Mouse (Mus musculus) ES-E14 (cell line): ENCODE data around the gene Camsap1. TPM values are rescaled to one million over a fixed set of nuclear protein-coding genes. Genes with fewer than 3 reads are reported as not detected.
A peak's percentile ranks its signal among the peaks of the same experiment; 100 is the strongest.

Experiments
- DNase-seq: peaks from one replicate; pipeline ENCODE4 v3.0.0-alpha.2; 2013; ENCODE audit warnings: low read depth, low spot score
- H3K27ac ChIP-seq: 2 replicates; pipeline ENCODE4 v1.5.1; 2012; ENCODE audit warnings: low read depth, mild to moderate bottlenecking, low read length, moderate library complexity, mixed read lengths; ENCODE audit not compliant: poor library complexity, insufficient read depth, severe bottlenecking
- H3K36me3 ChIP-seq: 2 replicates; pipeline ENCODE4 v1.6.1; 2012; ENCODE audit warnings: mild to moderate bottlenecking, low read length, moderate library complexity, mixed read lengths; ENCODE audit not compliant: control insufficient read depth, poor library complexity, insufficient read depth, severe bottlenecking
- H3K4me1 ChIP-seq, 2 experiments: fragments of 150-350 bp in 1 of 2; sonication (generic) in 1 of 2; 2 replicates each; pipeline ENCODE4 v1.6.1; 2012; ENCODE audit warnings: low read length in 2 of 2, mild to moderate bottlenecking in 1 of 2, mixed read lengths in 1 of 2; ENCODE audit not compliant: control insufficient read depth in 2 of 2, insufficient read depth in 2 of 2, poor library complexity in 1 of 2
- H3K4me3 ChIP-seq, 2 experiments: fragments of 150-350 bp in 1 of 2; sonication (generic) in 1 of 2; 2 replicates each; pipeline ENCODE4 v1.5.1; 2012; ENCODE audit warnings: low read length in 2 of 2, low read depth in 1 of 2, mild to moderate bottlenecking in 1 of 2, mixed read lengths in 1 of 2; ENCODE audit not compliant: insufficient read depth in 1 of 2, poor library complexity in 1 of 2, severe bottlenecking in 1 of 2
- H3K9ac ChIP-seq: 2 replicates; pipeline ENCODE4 v1.6.1; 2012; ENCODE audit warnings: low read depth, mild to moderate bottlenecking, low read length, mixed read lengths; ENCODE audit not compliant: poor library complexity, insufficient read depth, severe bottlenecking
- H3K9me3 ChIP-seq: fragments of 150-350 bp; sonication (generic); 2 replicates; pipeline ENCODE4 v1.6.1; 2012; ENCODE audit warnings: low read depth, mild to moderate bottlenecking, low read length; ENCODE audit not compliant: control insufficient read depth, insufficient read depth
- CHD2 ChIP-seq: IDR thresholded peaks from 2 replicates; pipeline ENCODE4 v1.6.1; 2014; ENCODE audit warnings: mild to moderate bottlenecking, low read depth, low read length, inconsistent platforms
- HCFC1 ChIP-seq: IDR thresholded peaks from 2 replicates; pipeline ENCODE4 v1.6.1; 2012; ENCODE audit warnings: low read length, inconsistent platforms, borderline replicate concordance; ENCODE audit not compliant: insufficient read depth
- MAFK ChIP-seq: IDR thresholded peaks from 2 replicates; pipeline ENCODE4 v1.6.1; 2014; ENCODE audit warnings: mild to moderate bottlenecking, low read depth, low read length, inconsistent platforms; ENCODE audit not compliant: insufficient read depth
- ZC3H11A ChIP-seq: IDR thresholded peaks from 2 replicates; pipeline ENCODE4 v1.6.1; 2012; ENCODE audit warnings: low read depth, mild to moderate bottlenecking, inconsistent platforms, low read length, borderline replicate concordance
- ZNF384 ChIP-seq: IDR thresholded peaks from 2 replicates; pipeline ENCODE4 v1.6.1; 2012; ENCODE audit warnings: low read depth, low read length, inconsistent platforms
- in situ Hi-C, 2 experiments: fragments of 600-800 bp; cut with MboI; formaldehyde crosslinking; loops; one replicate each; pipeline ENCODE4 v1.15.1; 2025; ENCODE audit warnings: low sequenced_read_pairs in 2 of 2, inconsistent platforms in 1 of 2; ENCODE audit not compliant: unreplicated experiment in 2 of 2
- total RNA-seq: library from RNA; depleted of rRNA; stranded (reverse); fragments of 300-350 nt; gene quantifications from 2 replicates; pipeline ENCODE4 v1.2.3, GENCODE M21; 2012

The Camsap1 gene
- total RNA-seq, 1 experiment: 39.7 TPM

DNA sequence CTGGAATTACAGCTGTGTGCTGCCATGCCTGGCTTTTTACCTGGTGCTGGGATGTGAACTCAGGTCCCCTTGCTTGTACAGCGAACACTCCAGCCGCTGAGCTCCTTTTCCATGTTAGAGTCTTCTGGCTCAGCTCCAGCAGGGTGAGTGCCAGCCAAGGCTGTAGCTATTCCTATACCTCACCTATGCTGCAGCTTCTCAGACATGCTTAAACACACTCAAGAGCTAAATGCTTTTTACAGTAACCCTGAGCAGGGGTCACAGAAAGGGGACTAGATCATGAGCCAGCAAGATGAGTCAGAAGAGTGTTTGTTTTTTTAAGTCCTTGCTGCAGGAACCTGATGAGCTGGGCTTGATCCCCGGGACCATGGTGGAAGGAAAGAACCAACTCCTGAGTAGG is 14.6 kb upstream of the Camsap1 start:
- 0 out of 4 replicates have a peak, but pooled peaks cover 0 to 1% of the 10 kb centered on the region in 2 experiments for H3K4me1 ChIP-seq
- no peaks in the 10 kb centered on the region for H3K9me3 ChIP-seq
- in situ Hi-C loops: no loop called here
- no peak overlapping the region for H3K9ac ChIP-seq
- TF ChIP-seq ZC3H11A (no peak), ZNF384 (no peak), HCFC1 (no peak), MAFK (no peak), CHD2 (no peak)
- H3K27ac ChIP-seq: no peak overlapping the region
- peaks cover 22% of the 10 kb centered on the region for H3K36me3 ChIP-seq
- DNase-seq: no peak
- H3K4me3 ChIP-seq: no peak overlapping the region

DNA sequence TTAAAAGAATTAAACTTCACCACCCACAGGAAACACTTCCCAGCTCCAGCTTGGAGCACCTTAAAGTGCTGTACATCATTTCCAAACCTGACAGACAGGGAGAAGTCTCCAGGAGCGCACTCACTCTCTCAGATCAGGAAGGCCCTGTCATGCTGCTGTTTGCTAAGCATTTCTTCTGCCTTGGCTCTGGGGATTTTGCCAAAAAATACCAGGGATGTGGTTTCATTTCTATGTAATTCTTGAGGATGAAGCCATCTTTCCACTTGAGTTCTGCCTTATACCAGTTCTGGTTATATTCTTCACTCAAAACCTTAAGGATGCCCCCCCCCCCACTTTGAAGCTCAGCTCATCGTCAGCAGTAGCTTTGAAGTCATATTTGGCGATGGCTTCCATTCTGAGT is 11.7 kb upstream of the Camsap1 start:
- no peaks in the 10 kb centered on the region for H3K9me3 ChIP-seq
- H3K9ac ChIP-seq: no peak overlapping the region
- H3K27ac ChIP-seq: no peak overlapping the region
- no peak for DNase-seq
- peaks cover 17% of the 10 kb centered on the region for H3K36me3 ChIP-seq
- in situ Hi-C loops: no loop called here
- TF ChIP-seq ZC3H11A (no peak), HCFC1 (no peak), CHD2 (no peak), MAFK (no peak), ZNF384 (no peak)
- 0 out of 4 replicates have a peak, but pooled peaks cover 0 to 2% of the 10 kb centered on the region in 2 experiments for H3K4me1 ChIP-seq
- H3K4me3 ChIP-seq: no peak overlapping the region

DNA sequence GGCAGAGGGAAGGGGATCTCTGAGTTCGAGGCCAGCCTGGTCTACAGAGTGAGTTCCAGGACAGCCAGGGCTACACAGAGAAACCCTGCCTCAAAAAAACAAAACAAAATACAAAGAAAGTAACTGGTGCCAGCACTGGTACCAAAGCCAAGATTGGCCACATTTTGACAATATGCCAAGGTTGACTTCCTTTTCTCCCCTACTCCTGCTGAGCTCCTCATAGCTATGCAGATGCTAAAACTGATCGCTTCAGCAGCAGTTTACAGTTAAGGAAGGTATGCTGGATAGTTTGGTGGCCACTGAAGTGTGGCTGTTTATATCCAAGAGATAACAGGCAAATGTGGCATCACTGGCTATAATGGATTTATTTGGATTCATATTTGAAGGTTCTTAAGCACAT is 9.2 kb upstream of the Camsap1 start:
- Histone ChIP-seq H3K4me3 (no peak overlapping the region), H3K9ac (no peak overlapping the region), H3K9me3 (no peaks in the 10 kb centered on the region), H3K36me3 (peaks cover 2% of the 10 kb centered on the region), H3K4me1 (0 out of 4 replicates have a peak, but pooled peaks cover 0 to 2% of the 10 kb centered on the region in 2 experiments), H3K27ac (no peak overlapping the region)
- no peak for DNase-seq
- no peak for TF ChIP-seq HCFC1
- no peak for TF ChIP-seq ZC3H11A
- TF ChIP-seq ZNF384: no peak
- TF ChIP-seq MAFK: no peak
- TF ChIP-seq CHD2: no peak
- in situ Hi-C loops: no loop called here

DNA sequence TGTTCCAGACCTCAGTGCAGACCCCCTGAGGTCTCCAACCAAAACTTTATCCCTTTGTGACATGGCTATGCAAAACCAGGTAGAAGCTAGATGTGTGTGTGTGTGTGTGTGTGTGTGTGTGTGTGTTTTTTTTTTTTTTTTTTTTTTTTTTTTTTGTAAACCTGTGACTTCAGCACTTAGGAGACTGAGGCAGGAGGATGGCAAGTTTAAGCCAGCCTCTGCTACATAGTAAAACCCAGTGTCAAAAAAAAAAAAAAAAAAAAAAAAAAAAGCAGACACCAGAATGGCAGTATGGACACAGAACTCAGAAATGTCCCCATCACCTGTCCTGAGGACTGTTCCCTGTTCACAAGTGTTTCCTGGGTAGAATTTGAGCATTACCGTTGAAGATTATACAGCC is 6.6 kb upstream of the Camsap1 start:
- Histone ChIP-seq H3K36me3 (no peaks in the 10 kb centered on the region), H3K9me3 (no peaks in the 10 kb centered on the region), H3K4me3 (no peak overlapping the region), H3K9ac (no peak overlapping the region), H3K4me1 (0 out of 4 replicates have a peak, but pooled peaks cover 0 to 2% of the 10 kb centered on the region in 2 experiments), H3K27ac (no peak overlapping the region)
- no peak for DNase-seq
- in situ Hi-C loops: no loop called here
- no peak for TF ChIP-seq MAFK
- TF ChIP-seq ZNF384: peak; percentile 51; the same call in 1 of the 2 replicates

DNA sequence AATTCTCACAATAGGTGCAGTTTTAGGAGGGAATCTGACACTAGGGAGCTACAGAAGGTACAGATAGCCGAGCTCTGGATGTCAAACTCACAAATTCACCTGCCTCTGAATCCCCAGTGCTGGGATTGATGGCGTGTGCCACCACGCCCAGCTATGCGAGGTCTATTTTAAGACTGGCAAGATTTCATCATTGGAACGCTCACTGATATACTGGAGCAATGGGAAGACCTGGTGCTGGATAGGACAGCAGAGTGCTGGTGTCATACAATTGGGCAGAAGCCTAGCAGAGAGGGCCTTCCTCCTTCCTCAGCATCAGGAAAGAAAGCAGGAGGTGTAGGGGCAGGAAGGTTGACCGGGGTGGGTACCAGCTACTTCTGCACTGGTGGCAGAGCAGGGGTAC is 4.7 kb upstream of the Camsap1 start:
- no peak for TF ChIP-seq ZNF384
- TF ChIP-seq MAFK: no peak
- TF ChIP-seq ZC3H11A: no peak
- no peak for TF ChIP-seq CHD2
- no peak for TF ChIP-seq HCFC1
- Histone ChIP-seq H3K9ac (no peak overlapping the region), H3K9me3 (no peaks in the 10 kb centered on the region), H3K27ac (no peak overlapping the region), H3K4me3 (no peak overlapping the region), H3K36me3 (no peaks in the 10 kb centered on the region), H3K4me1 (0 out of 4 replicates have a peak, but pooled peaks cover 0 to 1% of the 10 kb centered on the region in 2 experiments)
- in situ Hi-C loops: no loop called here
- no peak for DNase-seq
